14 mouse cellular contexts compared by ENCODE assay signal in genomic region chr12:12530796-12531195, GRCm38 (mm10).
DNase-seq lines count a peak whose midpoint lies in the region; ATAC-seq and TF ChIP-seq lines count a peak whose summit lies in the region.
"Had no signal": no experiment of that assay in that cellular context is flagged by ENCODE, and none has a peak within 500 bp of the region (broad histone marks: within the 10 kb centered on the region; RNA-seq: fewer than 3 reads in every experiment).

No protein-coding gene starts in this region.

- no peak for TF ChIP-seq CTCF in kidney, postnatal 0 days (IDR thresholded peaks at IDR 0.05; ENCODE audit: low read depth)
- TF ChIP-seq CTCF in thymus, adult 2 months (IDR thresholded peaks at IDR 0.05; ENCODE audit: borderline replicate concordance, control insufficient read depth, extremely low read depth, insufficient read depth, low read length, poor library complexity): no peak
- no peak for TF ChIP-seq CTCF in cerebellum, adult 2 months (IDR thresholded peaks at IDR 0.05; ENCODE audit: borderline replicate concordance, insufficient read depth, low read depth, low read length)

- H3K4me1 ChIP-seq in heart, embryonic 15.5 days (replicated peaks): peaks cover 46% of the 10 kb centered on the region
- H3K4me1 ChIP-seq in intestine, embryonic 16.5 days (ENCODE audit: control insufficient read depth, insufficient read depth, low read length): peaks cover 8% of the 10 kb centered on the region; the same call in 1 of the 2 replicates
- no peaks in the 10 kb centered on the region for H3K4me1 ChIP-seq in kidney, postnatal 0 days (replicated peaks; ENCODE audit: insufficient read depth, low read length)
- H3K4me1 ChIP-seq in thymus, adult 2 months (replicated peaks; ENCODE audit: control insufficient read depth, insufficient read depth, low read length): no peaks in the 10 kb centered on the region
- H3K4me1 ChIP-seq in cerebellum, adult 2 months (ENCODE audit: control insufficient read depth, insufficient read depth, low read length): no peaks in the 10 kb centered on the region

- 0 out of 2 replicates have a peak overlapping the region, but pooled peaks have one; percentile 20 for H3K27ac ChIP-seq in heart, embryonic 15.5 days
- no peak overlapping the region for H3K27ac ChIP-seq in intestine, embryonic 16.5 days (ENCODE audit: low read length)
- no peak overlapping the region for H3K27ac ChIP-seq in kidney, postnatal 0 days
- no peak overlapping the region for H3K27ac ChIP-seq in thymus, adult 2 months (ENCODE audit: control insufficient read depth, insufficient read depth, low read length)
- no peak overlapping the region for H3K27ac ChIP-seq in cerebellum, adult 2 months (ENCODE audit: insufficient read depth, low read length)
- H3K27ac ChIP-seq: forebrain, embryonic 15.5 days; gastrocnemius, adult 2 months; neural tube, embryonic 13.5 days had no signal

- no peak overlapping the region for H3K9ac ChIP-seq in heart, embryonic 15.5 days
- H3K9ac ChIP-seq in intestine, embryonic 16.5 days (ENCODE audit: low read depth, low read length): no peak overlapping the region
- no peak overlapping the region for H3K9ac ChIP-seq in kidney, postnatal 0 days (ENCODE audit: low read depth, low read length)
- H3K9ac ChIP-seq: forebrain, embryonic 15.5 days; neural tube, embryonic 13.5 days had no signal

- H3K4me2 ChIP-seq in heart, embryonic 15.5 days: no peak overlapping the region
- H3K4me2 ChIP-seq in intestine, embryonic 16.5 days (ENCODE audit: low read depth, low read length): no peak overlapping the region
- no peak overlapping the region for H3K4me2 ChIP-seq in kidney, postnatal 0 days (ENCODE audit: low read length)
- H3K4me2 ChIP-seq: forebrain, embryonic 15.5 days; liver, embryonic 11.5 days; neural tube, embryonic 13.5 days had no signal

- H3K27me3 ChIP-seq in heart, embryonic 15.5 days: no peaks in the 10 kb centered on the region
- H3K27me3 ChIP-seq in intestine, embryonic 16.5 days (replicated peaks; ENCODE audit: control insufficient read depth, insufficient read depth, low read length): no peaks in the 10 kb centered on the region
- no peaks in the 10 kb centered on the region for H3K27me3 ChIP-seq in kidney, postnatal 0 days (ENCODE audit: insufficient read depth, low read length)
- no peaks in the 10 kb centered on the region for H3K27me3 ChIP-seq in thymus, adult 2 months (ENCODE audit: control insufficient read depth, insufficient read depth, low read length)
- no peaks in the 10 kb centered on the region for H3K27me3 ChIP-seq in cerebellum, adult 2 months (ENCODE audit: control insufficient read depth, insufficient read depth, low read length)
- H3K27me3 ChIP-seq: forebrain, embryonic 15.5 days; neural tube, embryonic 13.5 days had no signal

- H3K4me3 ChIP-seq in heart, embryonic 15.5 days: no peak overlapping the region
- no peak overlapping the region for H3K4me3 ChIP-seq in intestine, embryonic 16.5 days (ENCODE audit: low read length)
- H3K4me3 ChIP-seq in kidney, postnatal 0 days (replicated peaks; ENCODE audit: low read depth, low read length): no peak overlapping the region
- no peak overlapping the region for H3K4me3 ChIP-seq in thymus, adult 2 months (ENCODE audit: control insufficient read depth, insufficient read depth, low read length)
- H3K4me3 ChIP-seq in cerebellum, adult 2 months (replicated peaks; ENCODE audit: insufficient read depth, low read depth, low read length): no peak overlapping the region
- H3K4me3 ChIP-seq: forebrain, embryonic 15.5 days; gastrocnemius, adult 2 months; neural tube, embryonic 13.5 days had no signal

- TF ChIP-seq POLR2A in thymus, adult 2 months (IDR thresholded peaks at IDR 0.05; ENCODE audit: control insufficient read depth, extremely low read depth, insufficient read depth, low read length, poor library complexity): no peak
- no peak for TF ChIP-seq POLR2A in cerebellum, adult 2 months (IDR thresholded peaks at IDR 0.05; ENCODE audit: borderline replicate concordance, insufficient read depth, low read length)

- WGBS in heart, embryonic 15.5 days: 30% methylated on average over 6 of the region's 6 CpGs
- 51% methylated on average over 6 of the region's 6 CpGs for WGBS in intestine, embryonic 16.5 days
- 43% methylated on average over 6 of the region's 6 CpGs for WGBS in kidney, postnatal 0 days
- 91% methylated on average over 6 of the region's 6 CpGs for WGBS in thymus, adult 2 months
- WGBS in cerebellum, adult 2 months: 90% methylated on average over 6 of the region's 6 CpGs

- no peaks in the 10 kb centered on the region for H3K9me3 ChIP-seq in heart, embryonic 15.5 days (replicated peaks)
- no peaks in the 10 kb centered on the region for H3K9me3 ChIP-seq in intestine, embryonic 16.5 days (ENCODE audit: control insufficient read depth, low read length)
- no peaks in the 10 kb centered on the region for H3K9me3 ChIP-seq in kidney, postnatal 0 days (replicated peaks; ENCODE audit: low read length)
- H3K9me3 ChIP-seq: forebrain, embryonic 15.5 days; neural tube, embryonic 13.5 days had no signal

- H3K36me3 ChIP-seq in heart, embryonic 15.5 days: no peaks in the 10 kb centered on the region
- no peaks in the 10 kb centered on the region for H3K36me3 ChIP-seq in intestine, embryonic 16.5 days (ENCODE audit: control insufficient read depth, insufficient read depth, low read length)
- no peaks in the 10 kb centered on the region for H3K36me3 ChIP-seq in kidney, postnatal 0 days (ENCODE audit: insufficient read depth, low read length)
- H3K36me3 ChIP-seq in thymus, adult 2 months (ENCODE audit: control insufficient read depth, insufficient read depth, low read length): no peaks in the 10 kb centered on the region
- H3K36me3 ChIP-seq: forebrain, embryonic 15.5 days; neural tube, embryonic 13.5 days had no signal

- ATAC-seq in heart, embryonic 15.5 days (replicated peaks; ENCODE audit: insufficient number of reproducible peaks, insufficient read depth, low FRiP score, low read depth): no peak
- ATAC-seq in intestine, embryonic 16.5 days: peak; percentile 83
- no peak for ATAC-seq in kidney, postnatal 0 days (replicated peaks; ENCODE audit: low FRiP score, low read depth)
- ATAC-seq: forebrain, embryonic 15.5 days; hindbrain, embryonic 16.5 days had no signal

- DNase-seq in heart, postnatal 4 days: no peak
- peak; percentile 56 for DNase-seq in kidney, postnatal 0 days (ENCODE audit: low spot score)
- DNase-seq in mesoderm, embryonic 11.5 days (ENCODE audit: low read depth, low spot score): peak; percentile 30
- DNase-seq in thymus, adult 2 months: no peak
- no peak for DNase-seq in cerebellum, adult 2 months
- no peak for DNase-seq in layer of hippocampus, adult 8-10 months (ENCODE audit: low spot score in 2 of 2)
- DNase-seq: cerebellum, adult 11 months; gastrocnemius, adult 2 months had no signal

Comparison
In these comparisons a context has a peak if more than half of its experiments do, and no peak if none do; other contexts are left out.
1. DNase-seq: peak in kidney, postnatal 0 days (single experiment) and mesoderm, embryonic 11.5 days (single experiment); none in heart, postnatal 4 days (single experiment), thymus, adult 2 months (single experiment), cerebellum, adult 2 months (0 of 2) and layer of hippocampus, adult 8-10 months (0 of 2).